Mouse (Mus musculus): ENCODE data around the gene Kmt2a.

DNA sequence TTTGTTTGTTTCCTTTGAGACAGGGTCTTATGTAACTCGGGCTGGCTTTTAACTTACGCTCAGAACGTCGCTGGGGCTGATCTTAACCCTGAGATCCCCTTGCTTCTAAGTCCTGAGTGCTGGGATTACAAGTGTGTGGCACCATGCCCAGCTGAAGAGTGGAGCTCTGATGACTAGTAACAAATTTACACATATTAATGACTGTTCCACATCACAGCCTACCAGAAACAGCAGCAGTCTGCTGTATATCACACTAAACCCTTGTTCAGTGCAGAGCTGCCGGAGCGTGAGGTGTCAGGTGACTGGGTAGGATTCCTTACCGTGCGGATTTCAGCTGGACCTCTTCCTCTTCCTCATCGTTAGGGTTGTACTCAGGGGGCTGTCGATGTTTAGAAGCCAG, 70.8 kb downstream of the Kmt2a start:
- TF ChIP-seq GATA1 (IDR thresholded peaks at IDR 0.05; ENCODE audit: borderline replicate concordance, low read length) = no peak
- no peak for TF ChIP-seq FLI1 (IDR thresholded peaks at IDR 0.05; ENCODE audit: low read length)
